Mouse (Mus musculus) gastrocnemius, adult 2 months (tissue): ENCODE measurements at regions not wholly inside any gene's neighbourhood (a gene's known extent, or its start where the extent isn't known, plus 50 kb on each side); places are given as distances from the start of the nearest gene placed in this dataset.

ENCODE experiments used
- DNase-seq: peaks from one replicate; pipeline ENCODE4 v3.0.0; 2022
- H3K27ac ChIP-seq: fragments of 200-600 bp; 2 replicates; pipeline ENCODE4 v1.8.1; 2022; ENCODE audit warnings: mild to moderate bottlenecking
- H3K4me3 ChIP-seq: fragments of 200-600 bp; 2 replicates; pipeline ENCODE4 v1.8.1; 2022; ENCODE audit warnings: mild to moderate bottlenecking, moderate library complexity
- CTCF ChIP-seq: fragments of 200-600 bp; IDR thresholded peaks from 2 replicates; pipeline ENCODE4 v1.8.1; 2022; ENCODE audit warnings: antibody characterized with exemption, mild to moderate bottlenecking, moderate library complexity
- intact Hi-C: fragments of 180-260 bp; cut with DNase I; formaldehyde crosslinking; loops from one replicate; pipeline ENCODE4 v1.15.1; 2025

- no peak for TF ChIP-seq CTCF
- intact Hi-C loops, result no loop called here
- DNase-seq, result no peak
- Histone ChIP-seq H3K4me3 (no peak overlapping the region), H3K27ac (no peak overlapping the region)
Observed at GRCm38 (mm10) chr4:153321085-153321484, 161.5 kb downstream of the Ajap1 start.

GRCm38 (mm10) chr4:153320602-153321001 lies 162.0 kb downstream of the Ajap1 start:
- Histone ChIP-seq H3K4me3 (no peak overlapping the region), H3K27ac (no peak overlapping the region)
- intact Hi-C loops, result no loop called here
- no peak for TF ChIP-seq CTCF
- no peak for DNase-seq

- intact Hi-C loops, result no loop called here
- Histone ChIP-seq H3K4me3 (no peak overlapping the region), H3K27ac (no peak overlapping the region)
- TF ChIP-seq CTCF, result no peak
- DNase-seq, result no peak
Observed at GRCm38 (mm10) chr4:153316964-153317724, 165.5 kb downstream of the Ajap1 start.

GRCm38 (mm10) chr4:153316519-153316918 lies 166.1 kb downstream of the Ajap1 start:
- intact Hi-C loops, result no loop called here
- no peak for DNase-seq
- Histone ChIP-seq H3K4me3 (no peak overlapping the region), H3K27ac (no peak overlapping the region)
- TF ChIP-seq CTCF, result no peak

GRCm38 (mm10) chr4:153313961-153314360 lies 168.7 kb downstream of the Ajap1 start:
- intact Hi-C loops, result no loop called here
- H3K4me3 ChIP-seq, result no peak overlapping the region
- TF ChIP-seq CTCF, result no peak
- no peak overlapping the region for H3K27ac ChIP-seq
- no peak for DNase-seq

GRCm38 (mm10) chr4:153311574-153311973 lies 171.0 kb downstream of the Ajap1 start:
- H3K27ac ChIP-seq, result no peak overlapping the region
- no peak for TF ChIP-seq CTCF
- intact Hi-C loops, result no loop called here
- H3K4me3 ChIP-seq, result no peak overlapping the region
- no peak for DNase-seq

- DNase-seq, result no peak
- Histone ChIP-seq H3K4me3 (no peak overlapping the region), H3K27ac (no peak overlapping the region)
- intact Hi-C loops, result no loop called here
- TF ChIP-seq CTCF, result no peak
Observed at GRCm38 (mm10) chr4:153310641-153311040, 172.0 kb downstream of the Ajap1 start.

- Histone ChIP-seq H3K27ac (no peak overlapping the region), H3K4me3 (no peak overlapping the region)
- DNase-seq, result no peak
- TF ChIP-seq CTCF, result no peak
- intact Hi-C loops, result no loop called here
Observed at GRCm38 (mm10) chr4:153303521-153303920, 179.1 kb downstream of the Ajap1 start.

GRCm38 (mm10) chr4:153302855-153303254 lies 179.8 kb downstream of the Ajap1 start:
- Histone ChIP-seq H3K4me3 (no peak overlapping the region), H3K27ac (no peak overlapping the region)
- DNase-seq, result no peak
- intact Hi-C loops, result no loop called here
- no peak for TF ChIP-seq CTCF

GRCm38 (mm10) chr4:153298277-153298676 lies 184.3 kb downstream of the Ajap1 start:
- intact Hi-C loops, result no loop called here
- DNase-seq, result no peak
- Histone ChIP-seq H3K4me3 (no peak overlapping the region), H3K27ac (no peak overlapping the region)
- no peak for TF ChIP-seq CTCF

- Histone ChIP-seq H3K27ac (no peak overlapping the region), H3K4me3 (no peak overlapping the region)
- no peak for DNase-seq
- TF ChIP-seq CTCF, result no peak
- intact Hi-C loops, result no loop called here
Observed at GRCm38 (mm10) chr4:153294828-153295227, 187.8 kb downstream of the Ajap1 start.

- DNase-seq, result no peak
- no peak overlapping the region for H3K27ac ChIP-seq
- intact Hi-C loops, result no loop called here
- no peak overlapping the region for H3K4me3 ChIP-seq
- TF ChIP-seq CTCF, result no peak
Observed at GRCm38 (mm10) chr4:153293137-153293536, 189.5 kb downstream of the Ajap1 start.

- no peak for DNase-seq
Observed at GRCm38 (mm10) chr4:153288362-153288761, 194.2 kb downstream of the Ajap1 start.

GRCm38 (mm10) chr4:153284209-153284608 lies 198.4 kb downstream of the Ajap1 start:
- no peak for DNase-seq
- intact Hi-C loops, result no loop called here
- TF ChIP-seq CTCF, result no peak
- H3K4me3 ChIP-seq, result no peak overlapping the region
- H3K27ac ChIP-seq, result no peak overlapping the region

More at GRCm38 (mm10) chr4:153288362-153288761, 194.2 kb downstream of the Ajap1 start:
- no peak overlapping the region for H3K4me3 ChIP-seq
- no peak for TF ChIP-seq CTCF
- intact Hi-C loops, result no loop called here
- no peak overlapping the region for H3K27ac ChIP-seq
